Comparison of ENCODE assay signal across 8 mouse cellular contexts in genomic region chr4:128734217-128734616, GRCm38 (mm10). TPM values are rescaled to one million over a fixed set of nuclear protein-coding genes. Genes with fewer than 3 reads are reported as not detected.
DNase-seq lines count a peak whose midpoint lies in the region; ATAC-seq and TF ChIP-seq lines count a peak whose summit lies in the region.

No protein-coding gene starts in this region.

- H3K4me1 ChIP-seq in kidney, adult 2 months (ENCODE audit: control insufficient read depth, insufficient read depth, low read length), result peaks cover 57% of the 10 kb centered on the region
- peaks cover 71% of the 10 kb centered on the region for H3K4me1 ChIP-seq in liver, embryonic 13.5 days (replicated peaks)
- peaks cover 84% of the 10 kb centered on the region for H3K4me1 ChIP-seq in neural tube, embryonic 12.5 days

- no peaks in the 10 kb centered on the region for H3K36me3 ChIP-seq in kidney, adult 2 months (ENCODE audit: control insufficient read depth, insufficient read depth, low read length)
- H3K36me3 ChIP-seq in liver, embryonic 13.5 days, result peaks cover 21% of the 10 kb centered on the region
- peaks cover 26% of the 10 kb centered on the region; the same call in 1 of the 2 replicates for H3K36me3 ChIP-seq in neural tube, embryonic 12.5 days

- DNase-seq in frontal cortex, adult 2 months (ENCODE audit: extremely low spot score in 1 of 2, low spot score in 1 of 2), result peak; percentile 63 to 70
- DNase-seq in frontal cortex, postnatal 14 days (ENCODE audit: low spot score in 2 of 2), result no peak
- DNase-seq in heart, adult 9 months (ENCODE audit: low spot score in 2 of 2), result peak; percentile 84 to 89
- DNase-seq in kidney, adult 2 months, result peak; percentile 90
- no peak for DNase-seq in liver, embryonic 13.5 days
- DNase-seq in B cell, adult 2 months, result no peak

- WGBS in kidney, adult 2 months, result 11% methylated on average over 5 of the region's 5 CpGs
- 52% methylated on average over 5 of the region's 5 CpGs for WGBS in liver, embryonic 13.5 days (ENCODE audit: insufficient replicate concordance)
- WGBS in neural tube, embryonic 12.5 days, result 43% methylated on average over 5 of the region's 5 CpGs

- 0 out of 2 replicates have a peak, but pooled peaks have one; percentile 7 for ATAC-seq in common myeloid progenitor, adult 5-6 weeks (replicated peaks; ENCODE audit: low read depth, poor library complexity, severe bottlenecking)
- ATAC-seq in liver, embryonic 13.5 days (ENCODE audit: low read depth), result peak; percentile 62
- ATAC-seq in neural tube, embryonic 12.5 days (ENCODE audit: low FRiP score, low read depth), result no peak; the same call in 1 of the 2 replicates

- no peak overlapping the region for H3K4me3 ChIP-seq in kidney, adult 2 months (ENCODE audit: insufficient read depth, low read depth, low read length)
- no peak overlapping the region for H3K4me3 ChIP-seq in liver, embryonic 13.5 days (replicated peaks)
- H3K4me3 ChIP-seq in neural tube, embryonic 12.5 days, result no peak overlapping the region

- H3K9ac ChIP-seq in liver, embryonic 13.5 days, result peak overlapping the region; percentile 26; the same call in 1 of the 2 replicates
- peak overlapping the region; percentile 36 for H3K9ac ChIP-seq in neural tube, embryonic 12.5 days

- no peaks in the 10 kb centered on the region for H3K9me3 ChIP-seq in liver, embryonic 13.5 days (replicated peaks)
- H3K9me3 ChIP-seq in neural tube, embryonic 12.5 days, result no peaks in the 10 kb centered on the region

- no peaks in the 10 kb centered on the region for H3K27me3 ChIP-seq in kidney, adult 2 months (replicated peaks; ENCODE audit: control insufficient read depth, insufficient read depth, low read length)
- no peaks in the 10 kb centered on the region for H3K27me3 ChIP-seq in liver, embryonic 13.5 days
- H3K27me3 ChIP-seq in neural tube, embryonic 12.5 days (replicated peaks), result no peaks in the 10 kb centered on the region

- TF ChIP-seq POLR2A in kidney, adult 2 months (IDR thresholded peaks at IDR 0.05; ENCODE audit: low read depth, low read length), result no peak

- peak overlapping the region; percentile 88 for H3K27ac ChIP-seq in kidney, adult 2 months (ENCODE audit: insufficient read depth, low read depth, low read length)
- H3K27ac ChIP-seq in liver, embryonic 13.5 days, result no peak overlapping the region
- H3K27ac ChIP-seq in neural tube, embryonic 12.5 days, result peak overlapping the region; percentile 47; the same call in 1 of the 2 replicates

- no peak overlapping the region for H3K4me2 ChIP-seq in liver, embryonic 13.5 days
- H3K4me2 ChIP-seq in neural tube, embryonic 12.5 days (replicated peaks), result peak overlapping the region; percentile 46

- no peak for TF ChIP-seq CTCF in kidney, adult 2 months (conservative IDR thresholded peaks at IDR 0.05; ENCODE audit: insufficient read depth, insufficient read length, low read depth, low read length)

RNA-seq across cellular contexts. Expression of gene A3galt2, which starts 20.9 kb away (rescaled TPM):
- polyA plus RNA-seq in frontal cortex, adult 2 months (2012; rRNA removed), result 0.90 and 1.0 TPM in 2 replicates
- total RNA-seq in common myeloid progenitor, adult 5-6 weeks (2017), result 0.09 TPM in 1 of 2 replicates, not detected in the other
- 0.16 and 0.39 TPM in 2 replicates for polyA plus RNA-seq in kidney, adult 2 months (2012; rRNA removed)
- not detected in 2 replicates for polyA plus RNA-seq in liver, embryonic 13.5 days (2015; fragmentation: Nextera tagmentation; extraction: Ambion mirVana)
- 0.46 and 0.54 TPM in 2 replicates for polyA plus RNA-seq in neural tube, embryonic 12.5 days (2016; fragmentation: Nextera tagmentation; extraction: Ambion mirVana)

Comparison
In these comparisons a context has a peak if more than half of its experiments do, and no peak if none do; other contexts are left out.
1. DNase-seq: peak in frontal cortex, adult 2 months (2 of 2), heart, adult 9 months (2 of 2) and kidney, adult 2 months (single experiment); none in frontal cortex, postnatal 14 days (0 of 2), liver, embryonic 13.5 days (single experiment) and B cell, adult 2 months (0 of 2).